Mouse (Mus musculus) hindbrain, embryonic 14.5 days (tissue): ENCODE data around the gene Lmo3. TPM values are rescaled to one million over a fixed set of nuclear protein-coding genes. Genes with fewer than 3 reads are reported as not detected.

ENCODE experiments used
- ATAC-seq: fragments of 200-750 bp; cut with Nextera tagmentation; 2 replicates; pipeline ENCODE4 v1.8.0; 2017; ENCODE audit warnings: moderate number of reproducible peaks, mild to moderate bottlenecking, moderate TSS enrichment, moderate library complexity; ENCODE audit not compliant: low FRiP score
- DNase-seq: peaks from one replicate; pipeline ENCODE4 v3.0.0-alpha.2; 2015; ENCODE audit warnings: low spot score
- H3K27ac ChIP-seq: fragments of 300-500 bp; sonication (generic); 2 replicates; pipeline ENCODE4 v1.5.1; 2014; ENCODE audit warnings: mild to moderate bottlenecking, moderate library complexity
- H3K27me3 ChIP-seq: fragments of 300-500 bp; sonication (generic); 2 replicates; pipeline ENCODE4 v1.6.1; 2014; ENCODE audit warnings: mild to moderate bottlenecking, low read length, mixed read lengths; ENCODE audit not compliant: control insufficient read depth, insufficient read depth
- H3K36me3 ChIP-seq: fragments of 300-500 bp; sonication (generic); replicated peaks from 2 replicates; pipeline ENCODE4 v1.6.1; 2014; ENCODE audit not compliant: control insufficient read depth, insufficient read depth
- H3K4me1 ChIP-seq: fragments of 300-500 bp; sonication (generic); replicated peaks from 2 replicates; pipeline ENCODE4 v1.6.1; 2014; ENCODE audit warnings: antibody characterized with exemption, low read length, mixed read lengths; ENCODE audit not compliant: control insufficient read depth, insufficient read depth
- H3K4me2 ChIP-seq: fragments of 300-500 bp; sonication (generic); replicated peaks from 2 replicates; pipeline ENCODE4 v1.6.1; 2014; ENCODE audit warnings: mild to moderate bottlenecking, moderate library complexity
- H3K4me3 ChIP-seq: fragments of 300-500 bp; sonication (generic); replicated peaks from 2 replicates; pipeline ENCODE4 v1.5.1; 2014; ENCODE audit warnings: mild to moderate bottlenecking, low read length
- H3K9ac ChIP-seq: fragments of 300-500 bp; sonication (generic); 2 replicates; pipeline ENCODE4 v1.6.1; 2014
- H3K9me3 ChIP-seq: fragments of 300-500 bp; sonication (generic); 2 replicates; pipeline ENCODE4 v1.6.1; 2016; ENCODE audit warnings: low read length; ENCODE audit not compliant: control insufficient read depth
- WGBS: fragments of 180-500 bp; shearing (Covaris S2); extraction: QIAGEN DNeasy Blood & Tissue Kit; methylation state at CpG from one replicate; pipeline ENCODE4 v1.1.7; 2014; 5-methylcytosine and 5-hydroxymethylcytosine counted together
- polyA plus RNA-seq: library from polyadenylated mRNA; unstranded; fragments of >200 nt; fragmentation: Nextera tagmentation; extraction: Ambion mirVana; gene quantifications from 2 replicates; pipeline ENCODE4 v1.2.1, GENCODE M21; 2014

Gene Lmo3
- polyA plus RNA-seq, 1 experiment from 2014 or later = 69.3 TPM

GRCm38 (mm10) chr6:138346558-138346957 lies 235.2 kb downstream of the Lmo3 start:
- WGBS = 84% methylated on average over 4 of the region's 4 CpGs

GRCm38 (mm10) chr6:138335858-138336257 lies 245.9 kb downstream of the Lmo3 start:
- Histone ChIP-seq H3K4me2 (no peak overlapping the region), H3K36me3 (no peaks in the 10 kb centered on the region), H3K9ac (no peak overlapping the region), H3K27ac (no peak overlapping the region), H3K27me3 (no peaks in the 10 kb centered on the region), H3K4me1 (no peaks in the 10 kb centered on the region), H3K4me3 (no peak overlapping the region), H3K9me3 (no peaks in the 10 kb centered on the region)
- DNase-seq (no peak), ATAC-seq (no peak)
- WGBS = 86% methylated on average over 4 of the region's 4 CpGs

More at GRCm38 (mm10) chr6:138346558-138346957, 235.2 kb downstream of the Lmo3 start:
- ATAC-seq = no peak
- no peak for DNase-seq
- Histone ChIP-seq H3K4me1 (no peaks in the 10 kb centered on the region), H3K9me3 (peaks cover 8% of the 10 kb centered on the region; the same call in 1 of the 2 replicates), H3K4me2 (no peak overlapping the region), H3K27me3 (no peaks in the 10 kb centered on the region), H3K36me3 (no peaks in the 10 kb centered on the region), H3K27ac (no peak overlapping the region), H3K9ac (no peak overlapping the region), H3K4me3 (no peak overlapping the region)

GRCm38 (mm10) chr6:138333991-138334390 lies 247.8 kb downstream of the Lmo3 start:
- DNase-seq (peak; percentile 43), ATAC-seq (no peak; the same call in 1 of the 2 replicates)
- 64% methylated on average over 7 of the region's 7 CpGs for WGBS
- H3K36me3 ChIP-seq = no peaks in the 10 kb centered on the region
- H3K27ac ChIP-seq = no peak overlapping the region
- H3K9me3 ChIP-seq = no peaks in the 10 kb centered on the region
- H3K4me2 ChIP-seq = no peak overlapping the region
- no peaks in the 10 kb centered on the region for H3K27me3 ChIP-seq
- no peak overlapping the region for H3K4me3 ChIP-seq
- no peaks in the 10 kb centered on the region for H3K4me1 ChIP-seq
- H3K9ac ChIP-seq = no peak overlapping the region

GRCm38 (mm10) chr6:138325744-138326400 lies 255.9 kb downstream of the Lmo3 start:
- Histone ChIP-seq H3K4me1 (no peaks in the 10 kb centered on the region), H3K27me3 (no peaks in the 10 kb centered on the region), H3K4me2 (no peak overlapping the region), H3K9ac (no peak overlapping the region), H3K36me3 (no peaks in the 10 kb centered on the region), H3K9me3 (no peaks in the 10 kb centered on the region), H3K27ac (no peak overlapping the region), H3K4me3 (no peak overlapping the region)
- no peak for DNase-seq
- no peak for ATAC-seq
- 55% methylated on average over 3 of the region's 3 CpGs for WGBS

- Histone ChIP-seq H3K9ac (no peak overlapping the region), H3K36me3 (no peaks in the 10 kb centered on the region), H3K27ac (no peak overlapping the region), H3K4me2 (no peak overlapping the region), H3K27me3 (no peaks in the 10 kb centered on the region), H3K4me1 (no peaks in the 10 kb centered on the region), H3K4me3 (no peak overlapping the region), H3K9me3 (no peaks in the 10 kb centered on the region)
- ATAC-seq (no peak), DNase-seq (no peak)
- WGBS = 74% methylated on average over 3 of the region's 3 CpGs
Observed at GRCm38 (mm10) chr6:138325145-138325544, 256.6 kb downstream of the Lmo3 start.

GRCm38 (mm10) chr6:138323325-138323724 lies 258.4 kb downstream of the Lmo3 start:
- Histone ChIP-seq H3K27me3 (no peaks in the 10 kb centered on the region), H3K27ac (no peak overlapping the region), H3K4me3 (no peak overlapping the region), H3K9ac (no peak overlapping the region), H3K36me3 (no peaks in the 10 kb centered on the region), H3K4me2 (no peak overlapping the region), H3K4me1 (no peaks in the 10 kb centered on the region), H3K9me3 (no peaks in the 10 kb centered on the region)
- DNase-seq = no peak
- ATAC-seq = no peak
- 81% methylated on average over 14 of the region's 14 CpGs for WGBS

GRCm38 (mm10) chr6:138320190-138320737 lies 261.5 kb downstream of the Lmo3 start:
- no peak overlapping the region for H3K9ac ChIP-seq
- no peak for ATAC-seq
- 92% methylated on average over 8 of the region's 8 CpGs for WGBS
- H3K27ac ChIP-seq = no peak overlapping the region
- no peak overlapping the region for H3K4me2 ChIP-seq
- no peak overlapping the region for H3K4me3 ChIP-seq
- no peaks in the 10 kb centered on the region for H3K9me3 ChIP-seq
- H3K36me3 ChIP-seq = no peaks in the 10 kb centered on the region
- DNase-seq = no peak
- H3K4me1 ChIP-seq = no peaks in the 10 kb centered on the region
- no peaks in the 10 kb centered on the region for H3K27me3 ChIP-seq

Other genes with a start within 250 kb of the Lmo3 start
- gene Igbp1b, start 76.6 kb upstream of the Lmo3 start, polyA plus RNA-seq = not detected in 2 replicates